Comparison of ENCODE assay signal across 8 mouse cellular contexts in genomic region chr1:102628061-102628460, GRCm38 (mm10).
A peak's percentile ranks its signal among the peaks of the same experiment; 100 is the strongest.
DNase-seq lines count a peak whose midpoint lies in the region; ATAC-seq lines count a peak whose summit lies in the region.

No protein-coding gene starts in this region.

- no peak overlapping the region for H3K4me2 ChIP-seq in embryonic facial prominence, embryonic 11.5 days (ENCODE audit: low read depth, low read length)
- H3K4me2 ChIP-seq in intestine, embryonic 16.5 days (ENCODE audit: low read depth, low read length): no peak overlapping the region

- intact Hi-C loops in left cerebral cortex, postnatal 14 days (cut with DNase I): no loop called here

- ATAC-seq in embryonic facial prominence, embryonic 11.5 days (replicated peaks; ENCODE audit: insufficient number of reproducible peaks, low FRiP score, low TSS enrichment, low read depth): peak; percentile 100
- ATAC-seq in granulocyte monocyte progenitor cell, adult 5-6 weeks (replicated peaks; ENCODE audit: poor library complexity, severe bottlenecking): peak; percentile 94
- peak; percentile 100 for ATAC-seq in intestine, embryonic 16.5 days

- no peak overlapping the region for H3K4me3 ChIP-seq in embryonic facial prominence, embryonic 11.5 days (ENCODE audit: low read depth, low read length)
- H3K4me3 ChIP-seq in intestine, embryonic 16.5 days (ENCODE audit: low read length): no peak overlapping the region

- peak; percentile 91 for DNase-seq in adrenal gland, adult 2 months
- peak; percentile 89 for DNase-seq in embryonic facial prominence, embryonic 11.5 days (ENCODE audit: low spot score)
- peak; percentile 97 to 98 for DNase-seq in left cerebral cortex, postnatal 14 days (ENCODE audit: low spot score in 2 of 2)
- peak; percentile 98 for DNase-seq in mesoderm, embryonic 11.5 days (ENCODE audit: low read depth, low spot score)
- DNase-seq in right cerebral cortex, postnatal 36 days (ENCODE audit: low spot score in 2 of 2): peak; percentile 93 to 96
- DNase-seq in yolk sac, embryonic 10.5 days (ENCODE audit: low spot score): peak; percentile 79

- H3K9ac ChIP-seq in embryonic facial prominence, embryonic 11.5 days (replicated peaks; ENCODE audit: low read length): no peak overlapping the region
- no peak overlapping the region for H3K9ac ChIP-seq in intestine, embryonic 16.5 days (ENCODE audit: low read depth, low read length)

- H3K27ac ChIP-seq in embryonic facial prominence, embryonic 11.5 days (replicated peaks; ENCODE audit: low read depth, low read length): no peak overlapping the region
- no peak overlapping the region for H3K27ac ChIP-seq in intestine, embryonic 16.5 days (ENCODE audit: low read length)

- no peaks in the 10 kb centered on the region for H3K27me3 ChIP-seq in embryonic facial prominence, embryonic 11.5 days (ENCODE audit: control insufficient read depth, insufficient read depth, low read length)
- no peaks in the 10 kb centered on the region for H3K27me3 ChIP-seq in intestine, embryonic 16.5 days (replicated peaks; ENCODE audit: control insufficient read depth, insufficient read depth, low read length)

- no peaks in the 10 kb centered on the region for H3K36me3 ChIP-seq in embryonic facial prominence, embryonic 11.5 days (replicated peaks; ENCODE audit: control insufficient read depth, insufficient read depth, low read depth, low read length)
- H3K36me3 ChIP-seq in intestine, embryonic 16.5 days (ENCODE audit: control insufficient read depth, insufficient read depth, low read length): no peaks in the 10 kb centered on the region

- 82% methylated on average over 7 of the region's 7 CpGs for WGBS in embryonic facial prominence, embryonic 11.5 days
- WGBS in intestine, embryonic 16.5 days: 76% methylated on average over 7 of the region's 7 CpGs

- no peaks in the 10 kb centered on the region for H3K9me3 ChIP-seq in embryonic facial prominence, embryonic 11.5 days (replicated peaks; ENCODE audit: control insufficient read depth, low read length)
- H3K9me3 ChIP-seq in intestine, embryonic 16.5 days (ENCODE audit: control insufficient read depth, low read length): no peaks in the 10 kb centered on the region

- H3K4me1 ChIP-seq in embryonic facial prominence, embryonic 11.5 days (ENCODE audit: control insufficient read depth, insufficient read depth, low read length): no peaks in the 10 kb centered on the region
- no peaks in the 10 kb centered on the region for H3K4me1 ChIP-seq in intestine, embryonic 16.5 days (ENCODE audit: control insufficient read depth, insufficient read depth, low read length)
